Mouse (Mus musculus) bone marrow macrophage, adult 2 months (primary cell): ENCODE measurements around the gene Hmox2. TPM values are rescaled to one million over a fixed set of nuclear protein-coding genes. Genes with fewer than 3 reads are reported as not detected.
A peak's percentile ranks its signal among the peaks of the same experiment; 100 is the strongest.

Source experiments
- H3K27ac ChIP-seq: 2 replicates; pipeline ENCODE4 v1.5.1; 2012; ENCODE audit warnings: low read depth, low read length; ENCODE audit not compliant: insufficient read depth
- H3K4me1 ChIP-seq: 2 replicates; pipeline ENCODE4 v1.6.1; 2012; ENCODE audit warnings: low read length; ENCODE audit not compliant: control insufficient read depth, insufficient read depth
- H3K4me3 ChIP-seq: 2 replicates; pipeline ENCODE4 v1.5.1; 2012; ENCODE audit warnings: mild to moderate bottlenecking, low read length, moderate library complexity; ENCODE audit not compliant: insufficient read depth
- CTCF ChIP-seq: IDR thresholded peaks from 2 replicates; pipeline ENCODE4 v1.5.1; 2012; ENCODE audit warnings: low read depth, mild to moderate bottlenecking, low read length, moderate library complexity
- POLR2A ChIP-seq: IDR thresholded peaks from 2 replicates; pipeline ENCODE4 v1.6.1; 2012; ENCODE audit warnings: mild to moderate bottlenecking, low read depth, low read length, borderline replicate concordance
- polyA plus RNA-seq: library from polyadenylated mRNA; stranded (reverse); fragments of >200 nt; gene quantifications from 2 replicates; pipeline ENCODE4 v1.2.4, GENCODE M21; 2012; ENCODE audit not compliant: missing spikeins, insufficient read depth, insufficient read length

Gene Hmox2
- polyA plus RNA-seq, 1 experiment = 252 TPM

DNA sequence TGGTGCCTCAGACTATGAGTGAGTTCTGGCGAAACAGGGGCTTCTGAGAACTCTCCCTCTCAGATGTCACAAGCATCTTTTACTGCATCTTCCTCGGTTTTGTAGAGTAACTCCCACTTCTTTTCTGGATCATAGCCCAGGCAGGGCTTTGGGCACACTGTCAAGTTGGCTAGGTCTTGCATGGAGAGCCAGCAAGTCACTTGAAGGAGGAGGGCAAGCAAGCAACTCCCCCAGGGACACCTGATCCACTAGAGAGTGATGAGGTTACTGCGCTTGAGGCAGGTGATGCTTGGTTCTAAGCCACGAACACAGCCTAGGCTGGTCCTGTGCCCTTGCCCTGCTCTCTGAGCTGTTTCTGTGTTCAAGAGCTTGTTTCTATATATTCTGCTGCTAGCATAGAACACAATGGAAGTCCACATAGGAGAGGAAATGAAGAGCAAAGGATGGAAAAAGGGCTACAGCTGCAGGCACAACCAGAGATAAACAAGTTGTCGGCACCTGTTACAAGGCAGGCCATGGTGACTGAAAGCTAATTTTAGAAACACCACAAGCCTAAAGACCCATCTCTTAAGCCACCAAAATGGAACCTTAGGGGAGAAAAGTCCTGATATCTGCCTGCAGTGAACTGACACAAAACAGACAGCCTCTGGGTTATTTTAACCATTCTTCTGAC, 55.5 kb downstream of the Hmox2 start:
- Histone ChIP-seq H3K4me3 (no peak overlapping the region), H3K27ac (no peak overlapping the region), H3K4me1 (peaks cover 50% of the 10 kb centered on the region)
- TF ChIP-seq CTCF = no peak
- no peak for TF ChIP-seq POLR2A

DNA sequence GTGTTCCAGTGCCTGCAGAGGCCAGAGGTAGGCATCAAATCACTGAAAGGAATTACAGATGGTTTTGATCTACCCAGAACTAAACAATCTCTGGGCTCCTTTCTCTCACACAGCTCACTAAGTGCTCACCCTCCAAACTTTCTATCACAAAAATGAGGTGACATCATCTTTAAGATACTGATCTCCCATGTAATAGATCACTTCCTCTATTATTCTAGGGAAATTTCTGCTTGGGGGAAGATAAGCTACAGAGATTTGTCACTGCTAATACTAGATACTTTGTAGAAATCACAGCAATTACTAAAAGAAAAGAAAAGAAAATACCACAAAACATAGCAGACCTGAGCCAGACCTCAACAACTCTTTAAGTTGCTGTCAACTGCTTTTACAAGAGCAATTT, 56.4 kb downstream of the Hmox2 start:
- H3K27ac ChIP-seq = no peak overlapping the region
- no peak for TF ChIP-seq POLR2A
- no peak for TF ChIP-seq CTCF
- H3K4me1 ChIP-seq = peaks cover 45% of the 10 kb centered on the region
- H3K4me3 ChIP-seq = no peak overlapping the region

DNA sequence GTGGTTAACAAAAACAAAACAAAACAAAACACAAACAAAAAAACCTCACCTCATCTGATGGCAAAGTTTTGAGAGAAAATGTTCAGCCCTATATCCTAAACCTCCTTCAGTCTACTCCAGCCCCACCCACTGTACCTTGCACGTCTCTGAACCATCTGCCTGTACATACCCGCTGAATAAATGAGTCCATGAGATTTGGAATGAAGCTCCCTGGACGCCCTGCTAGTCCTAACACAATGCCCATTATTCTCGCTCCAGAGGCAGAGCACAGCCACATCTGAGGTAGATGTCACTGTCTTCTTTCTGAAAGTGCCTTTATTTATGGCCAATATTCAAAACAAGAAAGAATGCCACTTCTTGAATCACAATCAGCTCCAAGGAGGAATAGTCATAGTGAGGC, 59.5 kb downstream of the Hmox2 start:
- Histone ChIP-seq H3K4me1 (peaks cover 40% of the 10 kb centered on the region), H3K4me3 (no peak overlapping the region), H3K27ac (no peak overlapping the region)
- no peak for TF ChIP-seq POLR2A
- TF ChIP-seq CTCF = no peak

DNA sequence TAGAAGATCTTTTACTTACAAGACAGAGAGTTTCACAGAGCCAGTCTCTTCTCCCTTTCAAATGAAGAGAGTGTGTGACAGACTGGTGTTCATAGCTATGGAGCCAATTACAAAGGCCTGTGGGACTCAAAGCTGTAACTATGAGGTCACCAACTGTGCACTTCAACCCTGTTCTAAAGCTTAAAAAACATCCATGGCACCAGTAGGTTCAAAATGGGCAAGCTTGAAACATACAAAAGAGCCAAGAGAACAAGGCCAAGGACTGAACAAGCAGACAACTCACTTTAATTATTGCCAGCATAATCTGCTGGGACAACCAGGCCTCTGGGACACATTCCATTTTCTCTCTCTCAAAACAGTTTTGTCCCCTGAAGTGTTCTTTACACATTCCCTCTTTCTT, 62.0 kb downstream of the Hmox2 start:
- no peak overlapping the region for H3K27ac ChIP-seq
- no peak overlapping the region for H3K4me3 ChIP-seq
- peaks cover 27% of the 10 kb centered on the region for H3K4me1 ChIP-seq
- TF ChIP-seq POLR2A (no peak), CTCF (no peak)

- no peak for TF ChIP-seq POLR2A
- TF ChIP-seq CTCF = no peak
- peak overlapping the region; percentile 92 for H3K27ac ChIP-seq
- peaks cover 22% of the 10 kb centered on the region for H3K4me1 ChIP-seq
- H3K4me3 ChIP-seq = peak overlapping the region; percentile 95
Measured at GRCm38 (mm10) chr16:4789311-4789768, 63.2 kb downstream of the Hmox2 start.

- Histone ChIP-seq H3K4me1 (peaks cover 18% of the 10 kb centered on the region), H3K27ac (peak within 1 kb of the TSS; percentile 92), H3K4me3 (peak within 1 kb of the TSS; percentile 95)
- TF ChIP-seq CTCF = no peak
- TF ChIP-seq POLR2A = no peak
Measured at GRCm38 (mm10) chr16:4789810-4790559, 63.8 kb downstream of the Hmox2 start, which contains the start of gene Cdip1. Cdip1 (minus strand) TSS chr16:4790292.

DNA sequence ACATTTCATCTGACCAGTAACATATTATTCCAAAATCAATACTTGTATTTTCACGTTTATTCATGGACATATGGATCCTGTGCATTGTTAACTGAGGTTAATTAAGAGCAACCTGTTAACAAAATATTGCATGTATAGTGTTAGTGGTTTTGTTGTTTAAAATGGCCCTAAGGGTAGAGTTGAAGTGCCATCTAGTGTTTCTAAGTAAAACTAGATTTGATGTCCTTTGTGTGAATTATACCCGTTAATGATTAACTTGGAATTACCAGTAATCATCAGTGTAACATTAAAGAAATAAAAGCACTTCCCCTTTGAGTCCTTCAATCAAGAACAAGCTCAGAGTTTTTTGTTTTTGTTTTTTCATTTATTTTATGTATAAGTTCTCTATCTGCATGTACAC, 65.2 kb downstream of the Hmox2 start:
- TF ChIP-seq CTCF (no peak), POLR2A (no peak)
- Histone ChIP-seq H3K27ac (no peak overlapping the region), H3K4me3 (no peak overlapping the region), H3K4me1 (peaks cover 14% of the 10 kb centered on the region)

DNA sequence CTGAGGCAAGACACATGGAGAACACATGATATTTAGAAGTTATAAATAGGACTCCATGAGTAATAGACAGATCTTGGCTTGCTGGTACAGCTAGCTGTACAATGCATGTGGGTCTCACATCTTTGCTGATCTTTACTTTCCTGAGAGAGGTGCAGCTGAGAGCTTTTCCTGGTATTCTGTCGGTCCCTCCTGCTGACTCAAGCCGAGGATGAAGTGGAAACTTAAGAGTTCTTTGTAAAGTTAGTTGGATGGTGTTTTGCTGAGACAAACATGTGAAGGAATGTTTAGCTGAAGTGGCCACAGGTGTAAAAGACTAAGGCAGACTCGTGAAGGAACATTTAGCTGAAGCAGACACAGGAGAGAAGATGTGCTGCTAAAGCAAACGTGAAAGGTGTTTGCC, 70.5 kb downstream of the Hmox2 start:
- TF ChIP-seq CTCF (no peak), POLR2A (no peak)
- Histone ChIP-seq H3K4me1 (no peaks in the 10 kb centered on the region), H3K27ac (no peak overlapping the region), H3K4me3 (no peak overlapping the region)

Other genes with a start within 250 kb of the Hmox2 start
- 1.6 and 3.8 TPM in 2 replicates for gene Srl, start 184.5 kb upstream of the Hmox2 start, polyA plus RNA-seq
- gene Tfap4, start 166.5 kb upstream of the Hmox2 start, polyA plus RNA-seq = 7.1 and 8.0 TPM in 2 replicates
- gene Glis2, start 131.6 kb upstream of the Hmox2 start, polyA plus RNA-seq = 0.65 and 1.3 TPM in 2 replicates
- 27.3 and 39.7 TPM in 2 replicates for gene Pam16, start 101.4 kb upstream of the Hmox2 start, polyA plus RNA-seq
- gene Vasn, start 86.4 kb upstream of the Hmox2 start, polyA plus RNA-seq = 1.5 TPM in 1 of 2 replicates, not detected in the other
- gene Dnaja3, start 86.4 kb upstream of the Hmox2 start, polyA plus RNA-seq = 20.0 and 21.3 TPM in 2 replicates
- gene Coro7, start 46.6 kb upstream of the Hmox2 start, polyA plus RNA-seq = 110 and 115 TPM in 2 replicates
- 16.0 and 18.7 TPM in 2 replicates for gene Nmral1, start 7.0 kb upstream of the Hmox2 start, polyA plus RNA-seq
- gene Cdip1, start 63.9 kb downstream of the Hmox2 start, polyA plus RNA-seq = 32.4 and 32.9 TPM in 2 replicates
- gene 4930562C15Rik, start 109.1 kb downstream of the Hmox2 start, polyA plus RNA-seq = not detected in 2 replicates
- gene Ubald1, start 154.0 kb downstream of the Hmox2 start, polyA plus RNA-seq = 68.4 and 72.6 TPM in 2 replicates
- gene Mgrn1, start 159.9 kb downstream of the Hmox2 start, polyA plus RNA-seq = 66.4 and 75.4 TPM in 2 replicates
- 44.3 and 55.0 TPM in 2 replicates for gene Nudt16l1, start 212.4 kb downstream of the Hmox2 start, polyA plus RNA-seq
- 44.1 and 44.2 TPM in 2 replicates for gene Anks3, start 237.8 kb downstream of the Hmox2 start, polyA plus RNA-seq